Mouse (Mus musculus) c-Kit-positive CD71-negative TER-119-negative erythroid progenitor cells, embryonic 14.5 days (primary cell): ENCODE measurements around the gene Tstd2.

ENCODE experiments used
- DNase-seq: peaks from one replicate; pipeline ENCODE4 v3.0.0-alpha.2; 2013; ENCODE audit warnings: low read depth

The Tstd2 gene

DNA sequence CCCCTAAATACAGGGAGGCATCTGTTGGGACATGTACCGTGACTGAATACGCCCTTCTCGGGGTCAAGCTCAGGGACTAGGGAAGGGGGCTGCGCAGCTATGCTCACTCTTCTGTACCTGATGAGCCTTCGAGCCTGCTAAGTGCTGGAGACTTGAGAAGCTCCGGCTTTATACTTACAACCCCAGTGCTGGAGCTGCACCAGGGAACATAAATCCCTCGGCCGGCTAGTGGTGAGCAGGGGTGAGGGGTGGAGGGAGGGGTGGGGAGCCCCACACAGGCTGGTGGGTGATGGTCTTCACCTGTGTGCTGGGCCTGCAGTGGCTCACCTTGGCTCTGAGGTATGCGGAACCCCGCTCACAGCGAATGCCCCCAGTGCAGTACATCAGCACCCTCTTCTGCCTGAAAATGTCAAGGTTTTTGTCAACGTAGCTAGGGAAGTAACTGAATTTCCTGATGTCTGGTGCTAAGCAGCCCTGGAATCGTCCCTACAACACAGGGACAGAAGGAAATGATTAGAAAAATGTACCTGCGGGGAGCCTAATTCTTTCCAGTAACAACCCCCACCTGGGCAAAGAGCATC lies 18.9 kb downstream of the Tstd2 start:
- no peak for DNase-seq

DNA sequence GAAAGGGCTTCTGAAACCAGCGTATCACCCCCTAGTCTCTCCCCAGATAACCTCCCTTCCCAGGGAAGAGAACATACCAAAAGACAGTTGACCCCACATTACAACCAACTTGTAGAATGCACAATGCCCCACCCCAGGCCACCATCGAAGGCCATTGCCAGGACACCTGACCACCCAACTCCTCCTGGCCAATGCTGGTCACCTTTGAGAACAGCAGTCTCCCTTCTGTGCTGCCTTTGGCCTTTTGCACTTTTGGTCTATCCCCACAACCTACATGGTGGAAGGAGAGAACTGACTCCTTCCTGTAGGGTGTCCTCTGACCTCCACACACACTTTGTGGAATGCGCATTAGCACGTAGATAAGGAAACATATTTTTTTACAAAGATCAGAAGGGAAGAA lies 21.0 kb downstream of the Tstd2 start:
- no peak for DNase-seq

DNA sequence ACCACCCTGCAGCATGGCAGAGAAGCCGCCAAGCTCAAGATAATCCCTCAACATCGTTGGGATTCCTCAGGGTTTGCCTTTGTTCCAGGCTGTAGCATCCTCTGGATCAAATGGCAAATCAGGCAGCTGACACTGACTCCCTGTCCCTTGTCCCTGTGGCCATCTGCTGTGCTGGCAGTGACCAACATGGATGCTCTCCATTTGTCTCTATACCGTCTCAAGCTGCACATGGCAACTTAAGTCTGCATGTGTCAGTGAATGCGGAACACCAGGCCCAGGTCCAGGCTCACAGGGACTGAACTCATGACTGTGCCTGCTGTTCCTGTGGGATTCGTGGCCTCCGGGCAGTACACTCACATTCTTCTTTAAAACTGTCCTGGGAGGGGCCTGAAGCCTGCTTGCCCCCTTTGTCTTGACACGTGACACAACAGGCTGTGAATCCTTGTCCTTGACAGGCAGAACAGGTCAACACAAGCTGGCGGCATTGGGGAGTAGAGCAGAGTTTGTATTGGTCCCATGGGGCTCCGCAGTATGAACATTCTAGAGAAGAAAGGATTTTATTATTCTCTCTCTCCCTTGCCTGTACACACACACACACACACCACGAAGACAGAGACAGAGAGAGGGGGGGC lies 21.8 kb downstream of the Tstd2 start:
- no peak for DNase-seq

- DNase-seq, result no peak
Measured at GRCm38 (mm10) chr4:46115308-46115707, 23.2 kb downstream of the Tstd2 start.

DNA sequence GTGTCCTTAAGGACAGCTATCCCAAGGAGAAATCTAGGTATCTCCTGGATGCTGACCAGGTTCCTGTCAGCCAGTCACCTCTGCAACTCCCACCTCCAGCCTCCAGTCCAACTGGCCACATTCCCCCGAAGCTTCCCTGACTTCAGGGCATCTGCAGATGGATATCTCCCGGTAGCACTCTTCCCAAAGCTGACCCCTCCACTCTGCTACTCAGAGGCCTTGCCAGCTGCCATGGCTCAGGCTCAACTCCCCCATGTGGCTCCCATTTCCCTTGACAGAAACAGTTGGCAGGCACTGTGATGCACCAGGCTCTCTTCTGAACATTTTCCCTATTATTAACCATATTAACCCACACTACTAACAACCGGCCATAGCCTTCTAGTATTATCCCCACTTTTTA lies 27.1 kb downstream of the Tstd2 start:
- DNase-seq, result no peak

DNA sequence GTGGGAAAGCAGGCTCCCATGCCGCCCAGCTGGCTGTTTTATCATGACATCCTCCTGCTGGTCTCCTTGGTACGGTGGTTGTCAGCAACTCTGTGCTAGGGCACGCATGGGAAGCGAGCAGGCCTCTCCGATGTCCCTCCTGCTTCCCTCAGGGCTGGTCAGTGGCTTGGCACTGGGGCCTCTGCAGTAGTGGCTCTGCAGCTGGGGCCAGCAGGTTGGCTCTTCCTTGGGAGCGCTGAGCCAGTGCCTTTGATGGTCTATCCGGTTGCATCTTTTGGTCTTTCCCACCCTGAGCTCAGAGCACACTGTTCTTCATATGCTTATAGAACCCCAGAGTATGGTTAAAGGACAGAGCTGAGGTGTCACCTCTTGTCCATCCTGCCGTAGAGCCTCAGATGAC lies 28.4 kb downstream of the Tstd2 start:
- DNase-seq, result no peak

DNA sequence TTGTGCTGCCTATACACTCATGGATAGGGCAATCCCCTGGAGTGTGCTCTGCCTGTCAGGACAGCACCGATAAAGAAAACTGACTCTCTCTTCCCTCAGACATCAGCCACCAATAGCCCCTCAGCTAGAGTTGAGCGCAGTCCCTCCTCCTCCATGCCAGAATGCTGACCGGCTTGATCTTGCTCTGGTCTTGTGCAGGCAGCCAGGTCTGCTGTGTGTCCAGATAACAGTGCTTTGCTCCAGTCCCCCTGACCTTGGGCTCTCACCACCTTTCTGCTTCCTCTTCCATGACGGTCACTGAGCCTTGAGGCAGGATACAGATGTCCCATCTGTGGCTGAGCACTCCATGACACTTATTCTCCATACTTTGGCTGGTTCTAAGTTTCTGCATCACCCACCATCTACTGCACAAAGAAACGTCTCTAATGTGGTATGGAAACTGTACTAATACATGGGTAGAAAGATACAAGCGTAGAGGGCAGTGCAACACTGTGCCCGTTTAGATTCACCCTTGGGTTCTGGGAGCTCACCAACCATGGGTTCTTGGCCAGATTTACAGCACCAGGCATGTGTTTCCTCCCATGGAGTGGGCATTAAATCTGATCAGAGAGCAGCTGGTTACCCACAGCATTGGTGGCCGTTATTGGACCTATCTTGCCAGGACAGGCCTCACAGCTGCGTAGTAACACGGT lies 36.3 kb downstream of the Tstd2 start:
- DNase-seq, result no peak

GRCm38 (mm10) chr4:46101211-46101711 lies 37.2 kb downstream of the Tstd2 start:
- no peak for DNase-seq

GRCm38 (mm10) chr4:46100539-46100938 lies 38.0 kb downstream of the Tstd2 start:
- DNase-seq, result no peak

GRCm38 (mm10) chr4:46099132-46099531 lies 39.4 kb downstream of the Tstd2 start:
- no peak for DNase-seq

GRCm38 (mm10) chr4:46097591-46097990 lies 40.9 kb downstream of the Tstd2 start:
- no peak for DNase-seq

DNA sequence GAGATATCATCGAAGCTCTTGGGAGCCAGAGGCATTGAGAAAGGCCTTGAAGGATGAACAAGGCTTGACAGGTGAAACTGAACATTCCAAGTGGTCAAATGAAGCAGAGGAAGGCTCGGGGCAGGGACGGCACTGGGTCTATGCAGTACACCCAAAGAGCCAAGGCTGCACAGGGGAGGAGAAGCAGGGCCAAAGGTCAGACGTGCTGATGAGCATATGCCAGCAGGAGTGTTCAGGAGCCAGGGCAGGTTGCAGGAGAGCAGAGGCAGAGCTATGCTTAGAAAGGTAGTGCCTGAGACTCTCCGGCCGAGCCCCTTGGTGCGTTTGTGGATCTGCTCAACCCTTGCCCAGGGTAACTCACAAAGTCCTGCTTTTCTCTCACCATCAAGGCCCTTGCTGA lies 41.9 kb downstream of the Tstd2 start:
- DNase-seq, result no peak

- DNase-seq, result no peak
Measured at GRCm38 (mm10) chr4:46095826-46096159, 42.7 kb downstream of the Tstd2 start.

DNA sequence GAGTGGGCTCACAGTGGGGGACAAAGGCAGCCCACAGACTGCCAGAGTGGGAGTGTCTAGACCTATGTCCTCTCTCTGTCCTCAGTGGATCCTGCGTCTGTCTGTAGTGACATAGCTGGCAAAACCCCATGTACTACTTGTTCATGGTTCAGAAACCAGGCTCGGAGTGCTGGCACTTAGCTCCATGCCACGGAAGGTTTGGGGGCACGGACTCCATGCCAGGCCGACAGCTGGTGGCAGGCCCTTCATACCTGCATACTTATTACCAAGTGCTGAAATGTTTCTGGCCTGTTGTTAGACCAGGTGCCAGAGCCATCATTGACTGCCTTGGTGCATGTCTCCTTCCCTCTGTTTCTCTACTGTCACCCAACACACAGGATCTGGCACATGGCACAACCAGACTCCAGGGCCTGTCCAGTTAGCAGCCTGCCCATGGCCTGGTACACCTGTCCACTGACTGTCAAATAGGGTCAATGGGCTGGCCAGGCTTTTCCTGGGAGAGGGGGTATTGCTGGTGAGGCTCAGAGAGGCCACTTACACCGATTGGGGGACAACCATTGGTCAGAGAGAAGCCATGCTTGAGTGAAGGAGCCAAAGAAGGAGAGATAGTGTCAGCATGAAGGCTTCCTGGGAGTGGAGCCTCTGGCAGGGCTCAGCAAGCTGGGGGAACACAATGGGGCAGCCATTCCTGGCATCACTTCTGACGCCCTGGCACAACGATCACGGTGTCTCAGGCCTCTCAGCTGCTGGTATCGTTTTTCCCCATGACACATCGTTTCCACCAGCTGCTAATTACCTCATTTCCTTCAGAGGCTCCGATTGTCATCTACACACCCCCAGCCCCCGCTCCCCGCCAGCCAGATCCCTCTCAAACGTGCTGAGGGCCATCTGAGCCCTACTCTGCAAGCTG lies 43.3 kb downstream of the Tstd2 start:
- no peak for DNase-seq

DNA sequence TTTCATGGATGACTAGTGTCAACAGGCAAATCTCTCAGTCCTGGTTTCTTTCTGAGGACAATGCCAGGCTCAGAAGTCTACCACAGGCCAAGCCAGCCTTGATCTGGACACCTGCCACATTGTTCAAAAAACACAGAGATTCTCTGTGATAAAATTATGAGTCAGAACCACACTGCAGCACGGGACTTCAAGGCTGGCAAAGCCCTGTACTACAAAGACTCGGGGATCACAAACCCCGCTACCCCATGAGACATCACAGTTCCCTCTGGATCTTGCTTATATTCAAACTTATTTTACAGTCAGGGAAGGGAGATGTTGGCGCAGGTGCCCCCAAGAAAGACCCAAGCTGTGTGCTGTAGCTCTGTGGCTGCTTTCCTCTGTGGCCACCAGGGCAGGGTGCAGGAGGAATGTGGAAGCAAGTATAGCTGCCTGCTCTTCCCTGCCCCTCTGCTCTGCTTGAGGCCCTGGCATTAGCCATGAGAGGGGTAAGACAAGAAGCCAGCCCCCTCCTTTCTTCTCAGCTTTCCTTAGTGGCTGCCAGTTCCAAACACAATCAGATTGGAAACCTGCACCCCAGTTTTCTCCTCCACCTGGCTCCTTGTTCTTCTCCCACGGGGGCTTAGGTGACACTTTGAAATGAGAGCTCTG lies 45.9 kb downstream of the Tstd2 start:
- no peak for DNase-seq

- no peak for DNase-seq
Measured at GRCm38 (mm10) chr4:46089524-46090125, 48.9 kb downstream of the Tstd2 start.

DNA sequence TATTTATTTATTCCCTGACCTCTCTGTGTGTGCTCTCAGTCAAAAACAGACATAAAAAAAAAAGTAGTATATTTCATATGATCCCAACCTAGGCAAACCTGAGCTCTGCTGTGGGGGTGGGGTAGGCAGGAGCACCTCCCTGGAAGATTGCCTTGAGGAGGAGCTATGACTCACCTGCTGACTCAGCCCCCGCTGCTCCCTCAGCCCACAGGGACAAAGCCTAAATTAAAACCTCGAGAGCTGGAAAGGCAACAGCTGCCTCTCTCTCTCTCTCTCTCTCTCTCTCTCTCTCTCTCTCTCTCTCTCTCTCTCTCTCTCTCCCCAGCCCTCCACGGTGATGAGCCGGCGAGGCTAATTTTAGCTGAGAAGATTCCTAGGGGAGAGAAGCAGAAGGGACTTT lies 50.6 kb downstream of the Tstd2 start:
- no peak for DNase-seq

- DNase-seq, result no peak
Measured at GRCm38 (mm10) chr4:46087427-46087771, 51.1 kb downstream of the Tstd2 start.

- no peak for DNase-seq
Measured at GRCm38 (mm10) chr4:46086718-46087426, 51.6 kb downstream of the Tstd2 start.

DNA sequence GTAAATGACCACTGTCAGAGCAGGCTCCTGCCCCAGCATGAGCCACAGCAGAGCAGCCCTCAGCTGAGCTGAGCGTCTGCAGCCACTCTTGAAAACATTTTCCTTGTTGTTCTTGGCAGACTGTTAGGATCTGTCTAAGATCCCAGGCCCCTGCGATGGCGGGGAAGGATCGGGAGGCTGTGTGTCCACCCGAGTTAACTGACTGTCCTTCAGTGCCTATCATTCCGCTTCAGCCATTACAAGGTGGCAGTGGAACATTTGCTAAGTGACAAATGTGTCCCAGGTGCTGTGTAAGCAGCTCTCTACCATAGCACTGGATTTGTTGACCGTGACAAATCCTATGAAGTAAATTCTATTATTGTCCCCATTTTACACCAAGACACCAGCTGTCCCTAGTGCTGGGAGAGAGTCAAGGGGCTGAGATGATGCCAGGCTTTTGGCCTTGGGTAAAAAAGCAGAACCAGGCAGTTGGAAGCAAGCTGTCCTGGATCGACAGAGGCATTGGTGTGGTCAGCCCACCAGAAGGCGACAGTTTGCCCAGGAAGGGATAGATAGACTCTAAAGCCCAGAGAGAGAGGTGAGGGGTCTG lies 53.2 kb downstream of the Tstd2 start:
- DNase-seq, result no peak
